Mouse (Mus musculus): Measurements from ENCODE around the gene Cab39.

The Cab39 gene

DNA sequence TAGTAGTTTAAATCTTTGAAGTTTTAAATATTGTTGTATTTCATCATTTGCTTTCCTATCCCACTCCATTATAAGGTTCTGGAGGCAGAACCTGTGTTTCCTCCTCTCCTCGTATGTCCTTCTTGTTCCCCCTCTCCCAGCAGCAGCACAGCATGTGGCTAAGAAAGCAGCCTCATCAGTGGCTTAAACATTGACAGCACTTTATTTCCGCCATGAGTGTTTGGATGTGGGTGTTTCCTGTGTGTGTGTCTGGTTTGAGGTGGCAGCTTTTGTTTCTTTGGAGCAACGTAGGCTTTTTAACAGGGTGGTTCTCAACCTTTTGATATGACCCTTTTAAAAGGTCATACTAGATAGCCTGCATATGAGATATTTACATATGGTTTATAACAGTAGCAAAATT is 52.2 kb downstream of the Cab39 start:
- DNase-seq (ENCODE audit: low spot score in 2 of 2), result no peak

DNA sequence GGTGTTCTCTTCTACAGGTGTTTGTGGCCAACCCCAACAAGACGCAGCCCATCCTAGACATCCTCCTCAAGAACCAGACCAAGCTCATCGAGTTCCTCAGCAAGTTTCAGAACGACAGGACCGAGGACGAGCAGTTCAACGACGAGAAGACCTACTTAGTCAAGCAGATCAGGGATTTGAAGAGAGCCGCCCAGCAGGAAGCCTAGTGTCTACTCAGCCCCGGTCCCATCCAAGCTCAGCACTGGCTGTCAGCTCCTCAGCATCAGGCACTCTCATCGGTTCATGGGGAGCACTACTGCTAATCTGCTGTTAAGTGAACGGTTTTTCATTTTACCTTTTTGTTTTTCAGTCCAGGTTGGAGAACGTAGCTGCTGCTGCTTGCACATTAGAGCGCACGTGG is 55.8 kb downstream of the Cab39 start:
- DNase-seq (ENCODE audit: low spot score in 2 of 2), result no peak

GRCm38 (mm10) chr1:85850851-85851250 is 57.6 kb downstream of the Cab39 start:
- DNase-seq (ENCODE audit: low spot score in 2 of 2), result no peak

- DNase-seq (ENCODE audit: low spot score in 2 of 2), result peak; percentile 59 to 72
Observed at GRCm38 (mm10) chr1:85852996-85853689, 59.9 kb downstream of the Cab39 start.

- DNase-seq (ENCODE audit: low spot score in 2 of 2), result no peak
Observed at GRCm38 (mm10) chr1:85853865-85854264, 60.6 kb downstream of the Cab39 start.

GRCm38 (mm10) chr1:85854475-85854874 is 61.2 kb downstream of the Cab39 start:
- no peak for DNase-seq (ENCODE audit: low spot score in 2 of 2)

DNA sequence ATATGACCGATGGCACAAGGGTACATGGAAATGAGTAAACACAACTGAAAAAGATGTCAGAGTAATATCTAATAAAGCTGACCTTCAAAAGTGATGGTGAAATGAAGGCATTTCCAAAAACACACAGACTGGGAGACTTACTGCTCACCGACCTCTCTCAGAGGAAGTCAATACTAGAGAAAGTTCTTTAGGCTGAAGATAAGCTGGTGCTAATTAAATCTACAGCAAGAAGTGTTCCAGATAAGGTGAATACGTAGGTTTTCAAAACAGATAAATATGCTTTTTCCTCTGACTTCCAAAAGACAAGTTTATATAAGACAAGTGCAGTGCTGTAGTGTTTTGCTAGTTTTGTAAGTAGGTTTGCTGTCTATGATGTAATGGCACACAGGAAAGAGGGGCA is 63.0 kb downstream of the Cab39 start:
- no peak for DNase-seq (ENCODE audit: low spot score in 2 of 2)

GRCm38 (mm10) chr1:85857261-85857754 is 64.1 kb downstream of the Cab39 start:
- DNase-seq (ENCODE audit: low spot score in 2 of 2), result no peak

DNA sequence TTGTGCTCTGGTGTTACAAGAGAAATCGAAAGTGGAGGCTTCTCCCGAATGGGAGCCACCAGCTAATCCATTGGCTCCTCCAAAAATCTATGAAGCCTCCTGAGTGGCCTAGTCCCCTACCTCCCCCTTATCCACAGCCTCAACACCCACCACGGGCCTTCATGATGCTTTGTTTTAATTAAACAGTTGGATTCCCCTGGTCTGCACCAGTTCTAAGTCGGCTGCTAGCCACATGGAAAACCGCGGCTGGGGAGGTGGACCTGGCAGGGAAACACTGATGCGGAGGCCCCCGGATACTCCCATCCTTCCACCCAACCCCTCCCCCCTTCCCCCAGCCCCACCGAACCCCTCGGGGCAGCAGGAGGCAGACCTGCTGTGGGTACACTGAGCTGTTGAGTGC is 71.1 kb downstream of the Cab39 start:
- DNase-seq (ENCODE audit: low spot score in 2 of 2), result peak; percentile 46 to 74

DNA sequence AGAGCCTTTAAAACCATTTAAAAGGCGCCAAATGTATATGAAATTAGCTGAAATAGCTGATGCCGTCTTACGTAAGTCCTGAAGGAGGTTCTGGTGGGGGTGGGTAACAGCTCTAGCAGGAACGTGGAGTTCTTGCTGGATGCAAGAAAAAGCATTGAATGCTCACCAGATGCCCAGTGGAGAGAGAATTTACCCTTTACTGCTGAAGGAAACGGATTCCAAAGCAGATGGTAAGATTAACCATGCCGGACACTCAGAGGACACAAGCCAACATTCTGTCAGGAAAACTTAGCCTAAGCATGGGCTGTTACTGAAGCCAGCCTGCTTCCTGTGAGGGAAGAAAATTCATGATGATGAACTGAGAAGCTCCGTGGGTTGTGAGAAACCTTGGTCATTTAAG is 76.8 kb downstream of the Cab39 start:
- no peak for DNase-seq (ENCODE audit: low spot score in 2 of 2)

DNA sequence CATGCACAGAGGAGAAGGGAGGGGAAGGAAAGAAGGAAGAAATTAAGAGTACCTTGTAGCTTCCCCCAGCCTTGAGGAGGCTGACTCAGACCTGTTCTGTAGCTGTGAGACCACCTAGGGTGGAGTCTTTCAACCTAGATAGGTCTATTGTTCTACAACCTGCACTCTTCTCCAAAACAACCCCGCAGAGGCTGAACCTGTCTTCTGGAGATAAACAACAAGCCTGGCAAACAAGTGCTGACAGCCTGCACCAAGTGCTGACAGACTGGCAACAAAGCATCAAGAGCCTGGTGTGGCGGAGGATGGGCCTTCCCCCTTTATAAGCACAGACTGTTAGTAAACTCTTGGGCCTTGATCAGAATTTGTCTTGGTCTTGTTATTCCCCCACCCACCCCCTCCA is 77.3 kb downstream of the Cab39 start:
- DNase-seq (ENCODE audit: low spot score in 2 of 2), result no peak

DNA sequence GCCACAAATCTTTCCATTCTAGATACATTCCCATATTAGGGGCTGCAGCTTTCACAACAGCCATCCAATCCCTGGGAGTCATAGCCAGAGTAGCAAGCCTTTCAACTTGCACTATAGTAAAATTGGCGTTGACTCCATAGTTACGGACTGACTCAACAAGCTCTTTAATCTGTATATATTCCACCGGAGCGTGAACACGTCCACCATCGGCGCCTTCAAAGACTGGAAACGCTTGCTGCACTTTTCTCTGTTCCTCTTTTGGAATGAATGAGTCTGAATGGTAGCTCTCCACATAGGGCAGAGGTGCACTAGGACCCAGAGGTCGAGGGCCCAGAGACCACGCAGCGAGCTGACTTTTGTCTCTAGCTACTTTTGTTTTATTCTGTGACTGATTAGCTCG is 88.8 kb downstream of the Cab39 start:
- no peak for DNase-seq (ENCODE audit: low spot score in 2 of 2)

- no peak for DNase-seq (ENCODE audit: low spot score in 2 of 2)
Observed at GRCm38 (mm10) chr1:85887221-85887620, 94.0 kb downstream of the Cab39 start.

- DNase-seq (ENCODE audit: low spot score in 2 of 2), result peak; percentile 69 to 84
Observed at GRCm38 (mm10) chr1:85894231-85894747, 101.0 kb downstream of the Cab39 start, which contains the start of gene Itm2c. Itm2c (plus strand) TSS chr1:85894281.

- no peak for DNase-seq (ENCODE audit: low spot score in 2 of 2)
Observed at GRCm38 (mm10) chr1:85894748-85895360, 101.6 kb downstream of the Cab39 start.

GRCm38 (mm10) chr1:85895391-85895837 is 102.2 kb downstream of the Cab39 start:
- DNase-seq (ENCODE audit: low spot score in 2 of 2), result peak; percentile 57 to 80

- DNase-seq (ENCODE audit: low spot score in 2 of 2), result no peak
Observed at GRCm38 (mm10) chr1:85896110-85896509, 102.9 kb downstream of the Cab39 start.

DNA sequence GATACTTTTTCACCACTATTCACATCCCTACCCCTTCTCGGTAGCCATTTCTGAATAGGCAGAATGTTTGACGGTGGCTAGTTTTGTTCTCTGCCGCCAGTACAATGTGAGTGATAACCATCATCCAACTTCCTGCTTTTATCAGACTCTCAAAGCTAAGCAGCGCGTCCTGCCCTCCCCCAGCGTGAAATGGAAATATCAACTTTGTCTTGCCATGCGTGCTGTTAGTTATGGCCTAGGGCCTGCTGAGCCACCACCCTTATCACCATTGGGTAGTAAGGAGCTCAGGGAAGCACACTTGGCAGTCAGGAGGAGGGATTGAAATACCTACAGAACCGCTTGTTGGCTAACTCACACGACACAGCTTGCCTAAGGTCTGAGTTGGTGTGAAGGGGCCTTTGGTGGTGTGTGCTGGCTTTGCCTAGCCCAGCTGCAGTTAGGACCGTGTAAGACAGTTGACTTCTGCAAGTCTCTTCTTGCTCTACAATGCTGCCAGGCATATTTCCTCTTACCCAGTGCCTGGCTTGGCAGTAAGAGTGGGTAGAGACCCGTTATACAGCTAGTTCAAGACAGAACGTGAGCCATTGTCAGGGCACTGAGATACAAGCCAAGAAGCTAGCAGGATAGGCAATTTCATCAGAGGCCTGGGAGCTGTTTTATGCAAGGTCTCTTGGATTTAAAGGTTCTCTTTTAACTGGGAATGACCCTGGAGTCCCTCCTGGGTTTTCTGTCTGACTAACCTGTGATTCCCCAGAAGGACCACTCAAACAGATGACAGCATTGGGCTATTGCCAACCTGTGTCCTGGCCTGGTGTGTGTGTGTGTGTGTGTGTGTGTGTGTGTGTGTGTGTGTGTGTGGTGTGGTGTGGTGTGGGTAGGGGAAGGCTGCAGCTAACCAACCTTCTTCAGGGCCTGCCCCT is 103.8 kb downstream of the Cab39 start:
- DNase-seq (ENCODE audit: low spot score in 2 of 2), result no peak

- no peak for DNase-seq (ENCODE audit: low spot score in 2 of 2)
Observed at GRCm38 (mm10) chr1:85897901-85898760, 104.9 kb downstream of the Cab39 start.

- DNase-seq (ENCODE audit: low spot score in 2 of 2), result no peak
Observed at GRCm38 (mm10) chr1:85898761-85899387, 105.6 kb downstream of the Cab39 start.

GRCm38 (mm10) chr1:85899388-85899761 is 106.1 kb downstream of the Cab39 start:
- DNase-seq (ENCODE audit: low spot score in 2 of 2), result no peak
